Mouse (Mus musculus): ENCODE data around the gene S1pr2. TPM values are rescaled to one million over a fixed set of nuclear protein-coding genes. Genes with fewer than 3 reads are reported as not detected.
"Not testable (repeated sequence)": the region's sequence is repeated elsewhere in the genome, so short reads cannot be mapped to it uniquely, and the experiment has no call there.

The S1pr2 gene
- polyA plus RNA-seq, 1 experiment from 2014 or later, result 7.4 TPM

DNA sequence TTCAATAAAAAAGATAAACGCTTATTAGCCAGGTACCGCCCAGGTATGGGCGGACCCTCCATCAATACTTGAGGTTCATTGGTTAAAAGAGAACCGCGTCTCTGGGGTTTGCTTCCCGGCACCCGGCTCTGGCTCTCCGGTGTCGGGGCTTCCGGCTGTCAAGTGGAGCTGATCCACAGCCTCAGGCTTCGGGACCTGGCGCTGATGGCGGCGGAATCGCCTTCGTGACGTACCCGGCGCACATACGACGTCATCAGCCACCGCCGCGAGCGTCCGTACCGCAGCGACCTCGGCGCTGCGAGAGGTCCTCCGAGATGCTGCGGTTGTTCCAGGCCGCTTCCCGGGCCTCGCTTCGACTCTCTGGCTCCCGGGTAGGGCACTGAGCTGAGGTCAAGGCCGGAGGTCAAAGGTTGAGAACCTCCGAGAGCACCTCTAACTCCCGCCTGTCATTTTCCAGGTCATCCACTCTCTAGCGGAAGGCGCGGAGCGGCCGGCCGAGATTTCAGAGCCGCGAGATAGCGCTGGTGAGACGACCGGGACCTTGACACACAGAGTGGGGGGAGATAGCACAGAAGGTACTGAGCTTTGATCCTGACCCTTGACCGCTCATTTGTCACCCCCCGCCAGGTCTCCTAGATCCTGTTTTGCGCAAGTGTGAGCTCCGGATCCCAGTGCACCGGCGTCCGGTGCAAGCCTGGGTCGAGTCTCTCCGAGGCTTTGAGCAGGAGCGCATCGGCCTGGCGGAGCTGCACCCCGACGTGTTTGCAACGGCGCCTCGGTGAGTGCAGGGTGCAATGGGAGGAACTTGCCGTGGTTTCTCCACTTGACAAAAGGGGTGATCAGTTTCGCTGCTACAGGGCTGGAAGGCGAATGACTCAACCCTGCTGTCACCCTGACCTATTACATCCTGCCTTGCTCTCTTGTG is 26.3 kb upstream of the S1pr2 start, which contains the start of gene Mrpl4:
Gene Mrpl4, plus strand, starts transcription at position 112 of the 925 bp plus-strand sequence.
- peak; percentile 93 for ATAC-seq (ENCODE audit: low read depth)
- WGBS, result 1% methylated on average over 72 of the region's 72 CpGs
- Histone ChIP-seq H3K4me3 (ENCODE audit: low read depth, low read length) (peak within 1 kb of the TSS; percentile 79), H3K9ac (replicated peaks; ENCODE audit: low read depth, low read length) (peak within 1 kb of the TSS; percentile 79), H3K27me3 (ENCODE audit: control insufficient read depth, insufficient read depth, low read length) (no peaks in the 10 kb centered on the region), H3K4me2 (ENCODE audit: low read depth, low read length) (peak within 1 kb of the TSS; percentile 61), H3K4me1 (ENCODE audit: control insufficient read depth, insufficient read depth, low read length) (peaks cover 5% of the 10 kb centered on the region; the same call in 1 of the 2 replicates), H3K9me3 (ENCODE audit: control insufficient read depth, low read length) (no peaks in the 10 kb centered on the region), H3K36me3 (ENCODE audit: control insufficient read depth, insufficient read depth, low read length) (peaks cover 14% of the 10 kb centered on the region), H3K27ac (ENCODE audit: low read depth, low read length) (peak within 1 kb of the TSS; percentile 88)

DNA sequence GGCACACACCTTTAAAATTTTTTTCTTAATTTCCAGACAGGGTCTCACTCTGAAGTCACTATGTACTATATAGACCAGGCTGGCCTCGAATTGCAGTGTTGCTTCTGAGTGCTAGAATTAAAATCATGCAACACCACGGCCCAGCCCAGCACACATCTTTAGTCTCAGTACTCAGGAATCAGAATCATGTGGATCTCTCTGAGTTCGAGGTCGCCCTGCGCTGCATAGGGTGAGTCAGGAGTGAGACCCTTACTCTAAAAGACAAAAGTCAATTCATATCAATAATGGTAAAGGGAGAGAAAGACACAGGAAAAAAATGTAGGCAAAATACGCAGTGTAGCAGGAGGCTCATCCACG is 25.7 kb upstream of the S1pr2 start:
- H3K4me1 ChIP-seq (ENCODE audit: control insufficient read depth, insufficient read depth, low read length), result peaks cover 5% of the 10 kb centered on the region; the same call in 1 of the 2 replicates
- H3K9me3 ChIP-seq (ENCODE audit: control insufficient read depth, low read length), result no peaks in the 10 kb centered on the region
- WGBS, result 10% methylated on average over 7 of the region's 7 CpGs
- H3K9ac ChIP-seq (replicated peaks; ENCODE audit: low read depth, low read length), result peak overlapping the region; percentile 79
- peak; percentile 47 for ATAC-seq (ENCODE audit: low read depth)
- peak overlapping the region; percentile 88 for H3K27ac ChIP-seq (ENCODE audit: low read depth, low read length)
- H3K36me3 ChIP-seq (ENCODE audit: control insufficient read depth, insufficient read depth, low read length), result peaks cover 8% of the 10 kb centered on the region
- H3K4me3 ChIP-seq (ENCODE audit: low read depth, low read length), result peak overlapping the region; percentile 79
- no peaks in the 10 kb centered on the region for H3K27me3 ChIP-seq (ENCODE audit: control insufficient read depth, insufficient read depth, low read length)
- H3K4me2 ChIP-seq (ENCODE audit: low read depth, low read length), result peak overlapping the region; percentile 61

GRCm38 (mm10) chr9:21001651-21002200 is 25.1 kb upstream of the S1pr2 start:
- no peak for ATAC-seq (ENCODE audit: low read depth)
- Histone ChIP-seq H3K4me2 (ENCODE audit: low read depth, low read length) (no peak overlapping the region), H3K27ac (ENCODE audit: low read depth, low read length) (no peak overlapping the region), H3K4me1 (ENCODE audit: control insufficient read depth, insufficient read depth, low read length) (peaks cover 5% of the 10 kb centered on the region; the same call in 1 of the 2 replicates), H3K4me3 (ENCODE audit: low read depth, low read length) (no peak overlapping the region), H3K36me3 (ENCODE audit: control insufficient read depth, insufficient read depth, low read length) (peaks cover 5% of the 10 kb centered on the region), H3K27me3 (ENCODE audit: control insufficient read depth, insufficient read depth, low read length) (no peaks in the 10 kb centered on the region), H3K9me3 (ENCODE audit: control insufficient read depth, low read length) (no peaks in the 10 kb centered on the region), H3K9ac (replicated peaks; ENCODE audit: low read depth, low read length) (no peak overlapping the region)
- 73% methylated on average over 6 of the region's 6 CpGs for WGBS

GRCm38 (mm10) chr9:21000811-21001210 is 24.2 kb upstream of the S1pr2 start:
- H3K4me3 ChIP-seq (ENCODE audit: low read depth, low read length), result no peak overlapping the region
- H3K9ac ChIP-seq (replicated peaks; ENCODE audit: low read depth, low read length), result no peak overlapping the region
- H3K4me1 ChIP-seq (ENCODE audit: control insufficient read depth, insufficient read depth, low read length), result peaks cover 5% of the 10 kb centered on the region; the same call in 1 of the 2 replicates
- ATAC-seq (ENCODE audit: low read depth), result no peak
- H3K4me2 ChIP-seq (ENCODE audit: low read depth, low read length), result no peak overlapping the region
- no peaks in the 10 kb centered on the region for H3K27me3 ChIP-seq (ENCODE audit: control insufficient read depth, insufficient read depth, low read length)
- no peaks in the 10 kb centered on the region for H3K9me3 ChIP-seq (ENCODE audit: control insufficient read depth, low read length)
- H3K36me3 ChIP-seq (ENCODE audit: control insufficient read depth, insufficient read depth, low read length), result no peaks in the 10 kb centered on the region; the same call in 1 of the 2 replicates
- no peak overlapping the region for H3K27ac ChIP-seq (ENCODE audit: low read depth, low read length)

DNA sequence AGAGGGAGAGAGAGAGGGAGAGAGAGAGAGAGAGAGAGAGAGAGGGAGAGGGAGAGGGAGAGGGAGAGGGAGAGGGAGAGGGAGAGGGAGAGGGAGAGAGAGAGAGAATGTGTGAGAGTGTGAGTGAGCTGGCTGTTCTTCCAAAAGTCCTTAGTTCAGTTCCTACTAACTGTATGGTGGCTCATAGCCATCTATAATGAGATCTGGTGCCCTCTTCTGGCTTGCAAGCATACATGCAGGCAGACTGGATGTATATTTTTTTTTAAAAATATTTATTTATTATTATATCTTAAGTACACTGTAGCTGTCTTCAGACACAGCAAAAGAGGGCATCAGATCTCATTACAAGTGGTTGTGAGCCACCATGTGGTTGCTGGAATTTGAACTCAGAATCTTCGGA is 21.8 kb upstream of the S1pr2 start:
- not testable (repeated sequence) for H3K27ac ChIP-seq (ENCODE audit: low read depth, low read length); ATAC-seq (ENCODE audit: low read depth); H3K9me3 ChIP-seq (ENCODE audit: control insufficient read depth, low read length)

DNA sequence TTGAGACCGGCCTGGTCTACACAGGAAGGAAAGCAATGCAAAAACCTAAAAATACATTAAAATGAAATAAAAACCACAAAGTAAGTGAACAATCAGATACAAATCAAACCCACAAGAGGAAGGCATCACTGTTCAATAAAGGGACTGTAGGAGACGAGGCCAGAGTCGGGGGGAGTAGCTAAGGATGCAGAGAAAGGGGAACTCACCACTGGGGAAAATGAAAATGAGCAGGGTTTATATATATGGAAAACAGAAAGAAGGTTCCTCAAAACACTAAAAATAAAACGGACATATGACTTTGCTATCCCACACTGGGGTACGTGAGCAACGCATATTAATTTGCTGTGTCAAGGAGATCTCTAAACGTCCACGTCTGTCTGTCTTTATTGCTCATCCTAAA is 20.5 kb upstream of the S1pr2 start:
- Histone ChIP-seq H3K9me3 (ENCODE audit: control insufficient read depth, low read length) (no peaks in the 10 kb centered on the region), H3K4me3 (ENCODE audit: low read depth, low read length) (no peak overlapping the region), H3K4me1 (ENCODE audit: control insufficient read depth, insufficient read depth, low read length) (no peaks in the 10 kb centered on the region), H3K9ac (replicated peaks; ENCODE audit: low read depth, low read length) (no peak overlapping the region), H3K27me3 (ENCODE audit: control insufficient read depth, insufficient read depth, low read length) (no peaks in the 10 kb centered on the region), H3K27ac (ENCODE audit: low read depth, low read length) (no peak overlapping the region), H3K36me3 (ENCODE audit: control insufficient read depth, insufficient read depth, low read length) (no peaks in the 10 kb centered on the region), H3K4me2 (ENCODE audit: low read depth, low read length) (no peak overlapping the region)
- no peak for ATAC-seq (ENCODE audit: low read depth)
- WGBS, result 91% methylated on average over 8 of the region's 8 CpGs

More for the DNA sequence above, 21.8 kb upstream of the S1pr2 start:
- not testable (repeated sequence) for H3K4me1 ChIP-seq (ENCODE audit: control insufficient read depth, insufficient read depth, low read length); H3K36me3 ChIP-seq (ENCODE audit: control insufficient read depth, insufficient read depth, low read length); H3K4me3 ChIP-seq (ENCODE audit: low read depth, low read length); H3K4me2 ChIP-seq (ENCODE audit: low read depth, low read length); H3K27me3 ChIP-seq (ENCODE audit: control insufficient read depth, insufficient read depth, low read length); H3K9ac ChIP-seq (replicated peaks; ENCODE audit: low read depth, low read length)
- WGBS, result 82% methylated on average over 1 of the region's 1 CpGs

DNA sequence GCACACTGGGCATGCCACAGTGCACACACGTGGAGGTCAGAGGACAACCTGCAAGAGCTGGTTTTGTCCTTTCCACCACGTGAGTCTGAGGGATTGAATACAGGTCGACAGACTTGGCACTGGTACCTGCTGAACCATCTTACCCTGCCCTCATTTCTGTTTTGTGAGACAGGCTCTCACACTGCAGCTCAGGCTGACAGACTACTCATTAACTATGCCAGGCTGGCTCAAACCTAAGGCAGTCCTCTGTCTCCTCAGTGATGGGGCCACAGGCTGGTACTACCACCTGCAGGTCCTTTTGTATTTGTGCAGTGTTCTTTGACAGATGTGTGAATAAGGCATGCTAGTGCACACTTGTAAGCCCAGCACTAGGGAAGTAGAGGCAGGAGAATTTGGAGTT is 18.5 kb upstream of the S1pr2 start:
- 67% methylated on average over 3 of the region's 3 CpGs for WGBS
- no peak for ATAC-seq (ENCODE audit: low read depth)

DNA sequence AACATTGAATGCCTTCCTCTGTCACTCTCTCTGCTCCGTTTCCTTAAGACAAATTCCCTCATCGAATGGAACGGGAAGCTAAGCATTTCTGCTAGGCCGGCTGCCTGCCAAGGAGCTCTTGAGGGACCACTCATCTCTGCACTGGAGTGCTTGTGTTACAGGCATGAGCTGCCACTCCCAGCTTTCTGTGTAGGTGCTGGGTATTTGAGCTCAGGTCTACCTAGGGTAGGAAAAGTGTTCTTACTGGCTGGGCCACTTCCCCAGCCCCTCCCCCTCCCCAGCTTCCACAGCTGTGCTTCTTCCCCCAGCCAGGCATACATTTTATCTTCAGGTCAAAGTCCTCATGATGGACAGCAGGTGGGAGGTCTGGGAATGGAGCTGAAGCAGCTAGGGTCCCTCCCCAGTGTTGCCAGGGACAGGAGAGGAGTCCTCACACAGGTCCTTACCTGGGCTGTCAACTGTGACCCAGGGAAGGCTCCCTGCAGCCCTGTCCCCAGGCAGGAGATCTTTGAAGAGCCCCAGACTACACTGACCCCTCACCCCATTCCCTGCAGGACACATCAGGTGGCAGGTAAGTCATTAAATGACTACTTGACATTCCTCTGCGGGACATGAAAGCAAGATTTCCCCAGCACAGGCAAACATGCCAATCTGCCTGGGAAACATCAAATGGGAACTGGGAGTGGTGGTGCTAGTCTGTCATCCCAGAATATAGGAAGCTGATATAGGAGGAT is 16.8 kb upstream of the S1pr2 start:
- Histone ChIP-seq H3K27ac (ENCODE audit: low read depth, low read length) (no peak overlapping the region), H3K4me1 (ENCODE audit: control insufficient read depth, insufficient read depth, low read length) (no peaks in the 10 kb centered on the region), H3K4me3 (ENCODE audit: low read depth, low read length) (no peak overlapping the region), H3K36me3 (ENCODE audit: control insufficient read depth, insufficient read depth, low read length) (no peaks in the 10 kb centered on the region), H3K9me3 (ENCODE audit: control insufficient read depth, low read length) (no peaks in the 10 kb centered on the region), H3K27me3 (ENCODE audit: control insufficient read depth, insufficient read depth, low read length) (no peaks in the 10 kb centered on the region), H3K9ac (replicated peaks; ENCODE audit: low read depth, low read length) (no peak overlapping the region), H3K4me2 (ENCODE audit: low read depth, low read length) (no peak overlapping the region)
- no peak for ATAC-seq (ENCODE audit: low read depth)
- WGBS, result 63% methylated on average over 5 of the region's 5 CpGs

More for the DNA sequence above, 18.5 kb upstream of the S1pr2 start:
- Histone ChIP-seq H3K9me3 (ENCODE audit: control insufficient read depth, low read length) (no peaks in the 10 kb centered on the region), H3K4me2 (ENCODE audit: low read depth, low read length) (no peak overlapping the region), H3K4me3 (ENCODE audit: low read depth, low read length) (no peak overlapping the region), H3K27ac (ENCODE audit: low read depth, low read length) (no peak overlapping the region), H3K9ac (replicated peaks; ENCODE audit: low read depth, low read length) (no peak overlapping the region), H3K4me1 (ENCODE audit: control insufficient read depth, insufficient read depth, low read length) (no peaks in the 10 kb centered on the region), H3K36me3 (ENCODE audit: control insufficient read depth, insufficient read depth, low read length) (no peaks in the 10 kb centered on the region), H3K27me3 (ENCODE audit: control insufficient read depth, insufficient read depth, low read length) (no peaks in the 10 kb centered on the region)

Data from neural tube, embryonic 14.5 days (tissue).